Mouse (Mus musculus): Measurements from ENCODE around the gene Smox. TPM values are rescaled to one million over a fixed set of nuclear protein-coding genes. Genes with fewer than 3 reads are reported as not detected.

The Smox gene
- total RNA-seq, 4 experiments from 2014 or later: 76.7 to 289 (median 163) TPM

- no peak for DNase-seq (ENCODE audit: low spot score in 2 of 2)
These were observed 19.2 kb downstream of the Smox start for GRCm38 (mm10) chr2:131510531-131510930.

GRCm38 (mm10) chr2:131513477-131513876, 22.2 kb downstream of the Smox start:
- no peak for DNase-seq (ENCODE audit: low spot score in 2 of 2)

GRCm38 (mm10) chr2:131514055-131514621, 22.8 kb downstream of the Smox start:
- no peak for DNase-seq (ENCODE audit: low spot score in 2 of 2)

- DNase-seq (ENCODE audit: low spot score in 2 of 2): no peak
These were observed 26.3 kb downstream of the Smox start for GRCm38 (mm10) chr2:131517550-131517949.

- DNase-seq (ENCODE audit: low spot score in 2 of 2): no peak
These were observed 27.5 kb downstream of the Smox start for GRCm38 (mm10) chr2:131518790-131519189.

GRCm38 (mm10) chr2:131520743-131521142, 29.4 kb downstream of the Smox start:
- no peak for DNase-seq (ENCODE audit: low spot score in 2 of 2)

- DNase-seq (ENCODE audit: low spot score in 2 of 2): no peak
These were observed 35.8 kb downstream of the Smox start for GRCm38 (mm10) chr2:131527061-131527460.

GRCm38 (mm10) chr2:131529898-131530622, 38.8 kb downstream of the Smox start:
- no peak for DNase-seq (ENCODE audit: low spot score in 2 of 2)

GRCm38 (mm10) chr2:131530623-131531008, 39.3 kb downstream of the Smox start:
- DNase-seq (ENCODE audit: low spot score in 2 of 2): no peak

GRCm38 (mm10) chr2:131531271-131531670, 40.0 kb downstream of the Smox start:
- DNase-seq (ENCODE audit: low spot score in 2 of 2): no peak

GRCm38 (mm10) chr2:131535168-131535567, 43.9 kb downstream of the Smox start:
- no peak for DNase-seq (ENCODE audit: low spot score in 2 of 2)

- no peak for DNase-seq (ENCODE audit: low spot score in 2 of 2)
These were observed 47.0 kb downstream of the Smox start for GRCm38 (mm10) chr2:131538341-131538740.

GRCm38 (mm10) chr2:131539780-131540179, 48.5 kb downstream of the Smox start:
- DNase-seq (ENCODE audit: low spot score in 2 of 2): no peak

- no peak for DNase-seq (ENCODE audit: low spot score in 2 of 2)
These were observed 50.4 kb downstream of the Smox start for GRCm38 (mm10) chr2:131541686-131542085.

- no peak for DNase-seq (ENCODE audit: low spot score in 2 of 2)
These were observed 51.2 kb downstream of the Smox start for GRCm38 (mm10) chr2:131542531-131542930.

- peak in 1 of 2 experiments; percentile 39 for DNase-seq (ENCODE audit: low spot score in 2 of 2)
These were observed 54.4 kb downstream of the Smox start for GRCm38 (mm10) chr2:131545386-131546307.

- no peak for DNase-seq (ENCODE audit: low spot score in 2 of 2)
These were observed 55.0 kb downstream of the Smox start for GRCm38 (mm10) chr2:131546308-131546700.

- no peak for DNase-seq (ENCODE audit: low spot score in 2 of 2)
These were observed 55.6 kb downstream of the Smox start for GRCm38 (mm10) chr2:131546745-131547408.

- DNase-seq (ENCODE audit: low spot score in 2 of 2): no peak
These were observed 57.0 kb downstream of the Smox start for GRCm38 (mm10) chr2:131548330-131548729.

GRCm38 (mm10) chr2:131549090-131549489, 57.8 kb downstream of the Smox start:
- no peak for DNase-seq (ENCODE audit: low spot score in 2 of 2)

- DNase-seq (ENCODE audit: low spot score in 2 of 2): no peak
These were observed 59.2 kb downstream of the Smox start for GRCm38 (mm10) chr2:131550474-131550873.

GRCm38 (mm10) chr2:131550906-131551305, 59.6 kb downstream of the Smox start:
- no peak for DNase-seq (ENCODE audit: low spot score in 2 of 2)
